Mouse (Mus musculus) 3134 (cell line): ENCODE measurements around the gene Sidt1.
A peak's percentile ranks its signal among the peaks of the same experiment; 100 is the strongest.
"Not testable (repeated sequence)": the region's sequence is repeated elsewhere in the genome, so short reads cannot be mapped to it uniquely, and the experiment has no call there.

Experiments
- DNase-seq: peaks from one replicate; pipeline ENCODE4 v3.0.0-alpha.2; 2011; ENCODE audit warnings: low spot score; ENCODE audit not compliant: insufficient read length; ENCODE audit errors: extremely low read depth

The Sidt1 gene

DNA sequence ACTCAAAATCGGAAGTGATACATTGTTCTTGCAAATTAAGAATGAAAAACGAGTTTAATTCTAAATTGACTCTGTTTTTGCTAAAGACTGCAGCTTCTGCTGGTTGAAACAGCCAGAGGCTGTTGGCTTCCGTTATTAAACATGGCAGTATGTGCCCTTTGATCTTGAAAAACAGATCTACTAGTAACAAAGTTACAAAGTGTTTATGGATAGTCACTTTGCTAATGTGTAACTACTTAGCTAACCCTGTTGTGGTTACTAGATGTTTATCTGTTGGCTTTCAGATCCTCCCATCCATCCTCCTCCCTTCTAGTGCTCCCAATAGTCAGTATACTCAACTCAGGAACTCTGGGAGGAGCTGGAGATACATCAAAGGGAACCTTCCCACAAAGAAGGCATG, 27.4 kb downstream of the Sidt1 start:
- no peak for DNase-seq

GRCm38 (mm10) chr16:44303822-44304221, 29.2 kb downstream of the Sidt1 start:
- no peak for DNase-seq

- no peak for DNase-seq
Observed at GRCm38 (mm10) chr16:44302126-44302892, 30.7 kb downstream of the Sidt1 start.

DNA sequence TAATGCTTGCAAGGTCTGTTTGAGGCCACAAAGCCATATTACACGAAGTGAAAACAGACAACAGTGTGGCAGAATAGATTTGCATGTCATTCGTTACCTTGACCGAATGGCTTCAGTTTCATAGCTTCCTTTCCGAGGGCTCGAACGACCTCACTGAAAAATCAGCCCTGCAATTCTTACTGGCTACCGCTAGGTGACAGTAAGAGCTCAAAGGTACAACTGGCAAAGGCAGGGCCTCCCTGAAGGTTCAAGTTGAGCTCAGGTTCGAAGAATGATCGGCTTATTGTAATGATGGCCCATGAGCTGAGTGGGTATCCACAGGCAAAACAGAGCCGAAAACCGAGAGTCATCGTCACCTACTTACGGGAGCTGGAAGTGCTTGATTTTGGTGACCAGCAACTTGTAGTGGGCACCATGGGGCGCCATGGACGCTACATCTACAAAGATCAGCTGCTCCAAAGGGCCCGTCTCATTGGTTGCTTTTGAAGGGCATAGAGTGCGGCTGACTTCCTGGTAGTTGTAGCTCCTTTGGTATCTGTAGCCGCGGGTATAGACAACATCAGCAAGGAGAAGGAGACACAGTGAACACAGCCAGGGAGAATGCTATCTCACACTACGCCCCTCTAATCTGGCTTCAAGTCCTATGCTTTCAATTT, 33.4 kb downstream of the Sidt1 start:
- DNase-seq: no peak

GRCm38 (mm10) chr16:44293960-44294359, 39.0 kb downstream of the Sidt1 start:
- no peak for DNase-seq

GRCm38 (mm10) chr16:44292681-44293080, 40.3 kb downstream of the Sidt1 start:
- DNase-seq: not testable (repeated sequence)

- no peak for DNase-seq
Observed at GRCm38 (mm10) chr16:44289004-44289648, 43.9 kb downstream of the Sidt1 start.

DNA sequence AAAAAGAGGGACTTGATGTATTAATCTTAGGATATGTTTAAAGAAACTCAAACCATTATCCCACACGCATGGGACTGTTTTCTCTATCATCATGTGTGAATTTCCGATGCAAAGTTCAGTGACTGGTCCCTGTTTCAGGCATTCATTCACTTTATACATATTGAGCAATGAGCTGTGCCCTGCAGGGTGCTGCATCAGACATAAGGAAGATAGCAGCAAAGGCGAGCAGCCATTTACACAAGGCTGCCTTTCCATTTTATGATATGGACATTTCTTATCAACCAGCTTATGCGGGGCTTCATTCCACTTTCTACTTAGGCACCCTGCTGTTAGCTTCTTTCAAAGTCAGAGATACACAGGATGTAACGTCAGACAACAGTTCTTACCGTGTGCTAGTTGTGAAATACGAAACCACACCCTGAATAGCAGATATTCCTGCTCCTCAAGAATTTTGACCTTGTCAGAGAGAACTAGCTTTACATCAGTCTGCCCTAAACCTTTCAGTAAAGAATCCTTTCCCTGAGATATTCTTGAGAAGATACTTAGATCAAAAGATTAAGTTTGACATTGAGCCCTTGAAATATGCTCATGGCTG, 45.5 kb downstream of the Sidt1 start:
- no peak for DNase-seq

GRCm38 (mm10) chr16:44282614-44283325, 50.2 kb downstream of the Sidt1 start:
- DNase-seq: no peak

GRCm38 (mm10) chr16:44282036-44282435, 51.0 kb downstream of the Sidt1 start:
- DNase-seq: no peak

- DNase-seq: no peak
Observed at GRCm38 (mm10) chr16:44280806-44281205, 52.2 kb downstream of the Sidt1 start.

GRCm38 (mm10) chr16:44277212-44277611, 55.8 kb downstream of the Sidt1 start:
- DNase-seq: no peak

DNA sequence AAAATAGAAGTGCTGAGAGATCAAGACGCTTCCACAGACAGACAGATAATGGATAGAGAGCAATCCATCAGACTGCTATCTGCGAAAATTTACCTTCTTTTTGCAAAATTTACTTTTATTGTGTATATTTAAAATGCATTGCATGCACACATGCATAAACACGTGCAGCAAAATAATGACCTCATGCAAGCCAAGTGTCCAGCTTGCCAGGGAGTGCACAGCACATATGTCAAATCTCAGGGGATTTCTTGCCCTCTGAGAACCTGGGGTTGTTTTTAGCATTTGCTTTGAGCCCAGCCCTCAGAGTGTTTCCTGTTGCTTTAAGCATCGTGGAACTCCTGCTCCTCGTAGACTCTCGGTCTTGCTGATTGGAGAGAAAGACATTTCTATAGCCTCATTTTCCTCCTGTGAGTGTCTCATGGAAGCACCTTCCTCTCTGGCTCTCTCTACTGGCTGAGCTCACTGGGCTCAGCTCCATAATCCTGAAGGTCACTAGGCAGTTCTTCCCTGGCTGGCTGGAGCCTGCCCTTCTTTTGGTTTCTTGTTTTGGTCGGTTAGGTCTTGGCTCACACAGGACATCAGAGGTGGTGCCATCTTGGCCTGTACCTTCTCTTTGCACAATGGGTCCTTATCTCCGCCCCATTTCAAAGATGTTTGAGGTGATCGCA, 61.5 kb downstream of the Sidt1 start:
- no peak for DNase-seq

DNA sequence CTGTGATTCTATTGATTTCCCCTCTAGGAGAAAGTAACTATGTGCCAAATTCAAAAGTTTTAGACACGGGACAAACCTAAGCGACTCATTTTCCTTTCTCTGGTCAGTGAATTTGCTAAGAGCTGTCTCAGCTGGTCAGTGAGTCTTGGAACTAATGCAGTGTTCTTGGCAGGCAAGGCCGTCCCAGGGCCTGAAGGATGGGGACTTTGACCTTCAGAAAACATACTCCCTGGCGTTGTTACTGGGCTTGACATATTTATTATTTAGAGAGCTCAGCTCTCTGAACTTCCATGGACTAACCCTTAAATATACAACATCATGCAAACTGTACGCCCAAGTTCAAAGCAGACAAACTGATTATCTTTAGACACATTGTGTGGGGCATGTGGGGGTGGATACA, 62.4 kb downstream of the Sidt1 start:
- no peak for DNase-seq

GRCm38 (mm10) chr16:44269578-44269977, 63.4 kb downstream of the Sidt1 start:
- DNase-seq: no peak

- DNase-seq: no peak
Observed at GRCm38 (mm10) chr16:44268541-44269215, 64.3 kb downstream of the Sidt1 start.

GRCm38 (mm10) chr16:44265562-44265961, 67.4 kb downstream of the Sidt1 start:
- no peak for DNase-seq

DNA sequence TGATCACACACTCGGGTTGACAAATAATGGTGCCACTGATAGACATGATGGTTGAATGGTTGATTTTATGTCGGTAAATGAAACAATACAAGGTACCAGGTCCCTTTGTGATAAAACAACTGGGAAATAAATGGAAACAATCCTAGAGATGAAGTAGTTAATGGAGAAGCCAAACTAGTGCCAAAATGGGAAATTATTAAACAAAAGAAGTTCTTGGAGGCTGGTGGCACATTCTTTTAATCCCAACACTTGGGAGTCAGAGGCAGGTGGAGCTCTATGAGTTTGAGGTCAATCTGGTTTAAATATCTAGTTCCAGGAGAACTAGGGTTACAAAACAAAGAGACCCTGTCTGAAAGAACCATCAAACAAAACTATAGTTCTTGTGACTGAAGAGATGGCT, 68.1 kb downstream of the Sidt1 start:
- no peak for DNase-seq

GRCm38 (mm10) chr16:44257476-44257875, 75.5 kb downstream of the Sidt1 start:
- DNase-seq: no peak

- peak; percentile 26 for DNase-seq
Observed at GRCm38 (mm10) chr16:44254698-44255097, 78.3 kb downstream of the Sidt1 start.
